Mouse (Mus musculus): Measurements from ENCODE around the gene Tmem30c. TPM values are rescaled to one million over a fixed set of nuclear protein-coding genes. Genes with fewer than 3 reads are reported as not detected.
A peak's percentile ranks its signal among the peaks of the same experiment; 100 is the strongest.
"Not testable (repeated sequence)": the region's sequence is repeated elsewhere in the genome, so short reads cannot be mapped to it uniquely, and the experiment has no call there.

The Tmem30c gene
- polyA plus RNA-seq, 1 experiment from 2014 or later = 0.21 TPM

DNA sequence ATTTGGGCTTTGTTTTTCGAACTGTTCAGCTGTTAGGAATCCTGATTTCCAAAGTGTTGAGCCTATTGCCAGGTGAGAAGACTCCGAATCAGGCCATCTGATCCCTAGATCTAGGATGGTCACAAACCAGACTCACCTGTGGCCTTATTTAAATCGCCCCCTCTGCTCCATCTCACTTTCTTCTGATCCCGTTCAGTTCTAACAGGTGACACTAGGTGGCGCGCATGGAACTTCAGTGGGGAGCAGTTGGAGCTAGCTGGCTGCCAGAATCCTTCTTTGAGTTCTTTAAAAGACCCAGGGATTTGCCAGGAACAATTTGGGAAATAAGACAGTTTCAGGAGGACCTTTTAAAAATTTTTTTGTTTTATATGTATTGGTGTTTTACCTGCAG lies 48.8 kb downstream of the Tmem30c start:
- WGBS = 10% methylated on average over 6 of the region's 6 CpGs

GRCm38 (mm10) chr16:57243205-57243857 lies 49.3 kb downstream of the Tmem30c start:
- 55% methylated on average over 10 of the region's 10 CpGs for WGBS
- Histone ChIP-seq H3K27ac (no peak overlapping the region), H3K27me3 (ENCODE audit: insufficient read depth, poor library complexity, severe bottlenecking) (no peaks in the 10 kb centered on the region), H3K36me3 (no peaks in the 10 kb centered on the region), H3K9me3 (no peaks in the 10 kb centered on the region), H3K4me1 (replicated peaks) (no peaks in the 10 kb centered on the region), H3K4me3 (no peak overlapping the region)
- no peak for DNase-seq (ENCODE audit: low spot score)

More for the DNA sequence above, 48.8 kb downstream of the Tmem30c start:
- H3K4me1 ChIP-seq (replicated peaks) = no peaks in the 10 kb centered on the region
- DNase-seq (ENCODE audit: low spot score) = peak; percentile 73
- H3K4me3 ChIP-seq = no peak overlapping the region
- H3K27ac ChIP-seq = no peak overlapping the region
- H3K9me3 ChIP-seq = no peaks in the 10 kb centered on the region
- no peaks in the 10 kb centered on the region for H3K27me3 ChIP-seq (ENCODE audit: insufficient read depth, poor library complexity, severe bottlenecking)
- H3K36me3 ChIP-seq = no peaks in the 10 kb centered on the region

GRCm38 (mm10) chr16:57242857-57243204 lies 49.8 kb downstream of the Tmem30c start:
- Histone ChIP-seq H3K27me3 (ENCODE audit: insufficient read depth, poor library complexity, severe bottlenecking) (no peaks in the 10 kb centered on the region), H3K27ac (no peak overlapping the region), H3K36me3 (no peaks in the 10 kb centered on the region), H3K4me3 (no peak overlapping the region), H3K9me3 (no peaks in the 10 kb centered on the region), H3K4me1 (replicated peaks) (no peaks in the 10 kb centered on the region)
- DNase-seq (ENCODE audit: low spot score) = no peak
- WGBS = 91% methylated on average over 5 of the region's 5 CpGs

- Histone ChIP-seq H3K9me3 (no peaks in the 10 kb centered on the region), H3K4me1 (replicated peaks) (no peaks in the 10 kb centered on the region), H3K27ac (no peak overlapping the region), H3K27me3 (ENCODE audit: insufficient read depth, poor library complexity, severe bottlenecking) (no peaks in the 10 kb centered on the region), H3K36me3 (no peaks in the 10 kb centered on the region), H3K4me3 (no peak overlapping the region)
- DNase-seq (ENCODE audit: low spot score) = no peak
- 72% methylated on average over 7 of the region's 7 CpGs for WGBS
Measured at GRCm38 (mm10) chr16:57235871-57236510, 56.7 kb downstream of the Tmem30c start.

GRCm38 (mm10) chr16:57231937-57232310 lies 60.7 kb downstream of the Tmem30c start:
- not testable (repeated sequence) for H3K36me3 ChIP-seq; H3K27me3 ChIP-seq (ENCODE audit: insufficient read depth, poor library complexity, severe bottlenecking); DNase-seq (ENCODE audit: low spot score); H3K4me1 ChIP-seq (replicated peaks); H3K9me3 ChIP-seq; H3K27ac ChIP-seq
- H3K4me3 ChIP-seq = peak overlapping the region; percentile 68
- WGBS = 76% methylated on average over 5 of the region's 5 CpGs

DNA sequence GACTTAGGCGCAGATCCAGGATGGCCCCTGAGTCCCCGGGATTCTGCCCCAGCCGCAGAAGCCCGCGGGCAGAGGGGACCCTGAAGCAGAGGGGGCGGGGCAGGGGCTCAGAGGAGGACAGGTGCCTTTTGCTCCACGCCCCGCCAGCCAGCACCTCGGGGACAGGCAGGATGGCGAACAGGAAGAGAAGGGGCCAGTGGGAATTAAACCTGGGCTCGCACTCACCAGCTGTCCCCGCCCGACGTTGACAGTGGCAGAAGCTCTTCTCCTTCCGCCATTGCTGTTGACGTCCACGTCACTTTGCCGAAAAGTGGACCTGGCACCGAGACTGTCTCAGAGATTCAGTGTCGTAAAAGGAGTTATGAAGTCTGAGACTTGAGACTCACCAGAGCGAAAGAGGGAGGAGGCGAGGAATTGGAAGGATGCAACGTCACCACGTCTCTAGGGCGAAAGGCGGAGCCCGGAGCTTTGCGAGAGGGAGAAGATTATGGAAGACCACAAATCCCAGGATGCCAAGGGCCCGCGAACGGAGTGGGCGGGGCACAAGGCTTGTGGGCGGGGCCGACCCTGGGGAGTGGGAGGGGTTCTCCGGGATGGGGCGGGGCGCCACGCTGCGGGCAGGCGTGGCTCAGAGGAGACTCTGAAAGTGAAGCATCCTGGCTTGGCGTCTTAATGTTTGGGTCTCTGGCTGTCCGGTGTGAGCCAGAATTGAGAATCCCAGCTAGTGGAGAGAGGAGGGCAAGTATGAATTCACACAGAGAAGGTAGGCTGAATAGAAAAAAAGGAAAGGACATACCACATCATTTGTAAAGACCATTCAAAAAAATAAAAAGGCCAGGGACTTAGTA lies 61.4 kb downstream of the Tmem30c start, which contains the start of gene Tbc1d23:
Gene Tbc1d23, minus strand, starts transcription at position 416 of the 848 bp plus-strand sequence.
- Histone ChIP-seq H3K27me3 (ENCODE audit: insufficient read depth, poor library complexity, severe bottlenecking) (no peaks in the 10 kb centered on the region), H3K36me3 (no peaks in the 10 kb centered on the region), H3K9me3 (no peaks in the 10 kb centered on the region), H3K4me3 (peak within 1 kb of the TSS; percentile 68), H3K27ac (peak within 1 kb of the TSS; percentile 82), H3K4me1 (replicated peaks) (peaks cover 9% of the 10 kb centered on the region)
- under 1% methylated on average over 42 of the region's 42 CpGs for WGBS
- DNase-seq (ENCODE audit: low spot score) = peak; percentile 98

DNA sequence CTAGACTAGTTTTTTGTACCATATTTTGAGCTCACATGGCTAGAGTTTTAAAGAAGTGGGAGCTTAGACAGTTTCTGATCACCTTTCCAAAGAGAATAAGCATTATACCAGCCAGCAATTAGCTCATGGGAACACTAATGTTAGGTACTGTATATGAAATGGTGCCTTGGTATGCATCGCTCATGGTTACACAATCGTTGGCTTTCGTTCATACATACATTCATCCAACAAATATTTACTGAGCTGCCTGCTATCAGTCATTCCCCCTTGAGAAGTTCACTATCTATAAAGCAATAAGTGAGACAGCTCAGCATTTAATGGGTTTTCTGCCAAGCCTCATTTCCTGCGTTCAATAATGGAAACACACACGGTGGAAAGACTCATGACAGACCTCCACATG lies 66.2 kb downstream of the Tmem30c start:
- Histone ChIP-seq H3K9me3 (no peaks in the 10 kb centered on the region), H3K27ac (no peak overlapping the region), H3K27me3 (ENCODE audit: insufficient read depth, poor library complexity, severe bottlenecking) (no peaks in the 10 kb centered on the region), H3K4me1 (replicated peaks) (peaks cover 9% of the 10 kb centered on the region), H3K4me3 (no peak overlapping the region), H3K36me3 (no peaks in the 10 kb centered on the region)
- 93% methylated on average over 5 of the region's 5 CpGs for WGBS
- DNase-seq (ENCODE audit: low spot score) = no peak

DNA sequence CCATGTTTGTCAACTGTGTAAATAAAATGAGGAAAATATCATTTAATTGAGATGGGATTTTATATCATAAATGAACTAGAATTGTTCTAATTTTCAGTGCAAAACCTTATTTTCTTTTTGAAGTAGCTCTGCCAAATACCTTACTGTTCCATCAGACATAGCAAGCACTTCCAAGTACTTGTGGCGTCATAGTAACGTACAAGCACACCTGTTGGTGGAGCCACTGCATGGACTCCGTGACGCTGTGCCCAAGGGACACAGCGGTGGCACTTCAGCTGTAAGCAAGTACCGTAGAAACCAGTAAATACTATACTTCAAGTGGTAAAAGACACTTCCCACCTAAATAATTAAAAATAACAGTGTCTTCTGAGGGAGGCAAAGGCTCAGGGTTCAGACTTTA lies 72.3 kb downstream of the Tmem30c start:
- H3K27ac ChIP-seq = no peak overlapping the region
- DNase-seq (ENCODE audit: low spot score) = no peak
- 95% methylated on average over 6 of the region's 6 CpGs for WGBS
- no peaks in the 10 kb centered on the region for H3K27me3 ChIP-seq (ENCODE audit: insufficient read depth, poor library complexity, severe bottlenecking)
- no peaks in the 10 kb centered on the region for H3K9me3 ChIP-seq
- H3K36me3 ChIP-seq = peaks cover 9% of the 10 kb centered on the region
- H3K4me3 ChIP-seq = no peak overlapping the region
- H3K4me1 ChIP-seq (replicated peaks) = no peaks in the 10 kb centered on the region

Other genes with a start within 250 kb of the Tmem30c start
- gene Tmem45a2, start 221.5 kb downstream of the Tmem30c start, polyA plus RNA-seq (2016; fragmentation: Nextera tagmentation; extraction: Ambion mirVana) = not detected in 2 replicates
- 48.3 and 48.9 TPM in 2 replicates for gene Tomm70a, start 171.2 kb downstream of the Tmem30c start, polyA plus RNA-seq (2016; fragmentation: Nextera tagmentation; extraction: Ambion mirVana)
- gene Nit2, start 125.5 kb downstream of the Tmem30c start, polyA plus RNA-seq (2016; fragmentation: Nextera tagmentation; extraction: Ambion mirVana) = 45.6 and 47.9 TPM in 2 replicates
- 18.0 and 20.3 TPM in 2 replicates for gene Tbc1d23, start 61.4 kb downstream of the Tmem30c start, polyA plus RNA-seq (2016; fragmentation: Nextera tagmentation; extraction: Ambion mirVana)
- gene Filip1l, start 60.2 kb upstream of the Tmem30c start, polyA plus RNA-seq (2016; fragmentation: Nextera tagmentation; extraction: Ambion mirVana) = 5.8 and 8.5 TPM in 2 replicates